Mouse (Mus musculus) cerebellum, adult 2 months (tissue): ENCODE data around the gene Tmem41b. TPM values are rescaled to one million over a fixed set of nuclear protein-coding genes. Genes with fewer than 3 reads are reported as not detected.
A peak's percentile ranks its signal among the peaks of the same experiment; 100 is the strongest.

Experiments
- DNase-seq, 2 experiments: peaks; one replicate each; pipeline ENCODE4 v3.0.0; 2021
- H3K27ac ChIP-seq: fragments of 200-500 bp; 2 replicates; pipeline ENCODE4 v1.5.1; 2012; ENCODE audit warnings: low read length, control low read depth, inconsistent platforms; ENCODE audit not compliant: insufficient read depth
- H3K27me3 ChIP-seq: fragments of 200-500 bp; 2 replicates; pipeline ENCODE4 v1.6.1; 2012; ENCODE audit warnings: inconsistent platforms, mild to moderate bottlenecking, low read length, moderate library complexity; ENCODE audit not compliant: control insufficient read depth, insufficient read depth
- H3K4me1 ChIP-seq: fragments of 200-500 bp; 2 replicates; pipeline ENCODE4 v1.6.1; 2011; ENCODE audit warnings: low read length; ENCODE audit not compliant: control insufficient read depth, insufficient read depth
- H3K4me3 ChIP-seq: fragments of 200-500 bp; replicated peaks from 2 replicates; pipeline ENCODE3; 2011; ENCODE audit warnings: mild to moderate bottlenecking, low read depth, low read length, control low read depth; ENCODE audit not compliant: insufficient read depth
- CTCF ChIP-seq: fragments of 200-500 bp; IDR thresholded peaks from 2 replicates; pipeline ENCODE4 v1.5.1; 2011; ENCODE audit warnings: low read depth, mild to moderate bottlenecking, control low read depth, low read length, moderate library complexity, borderline replicate concordance; ENCODE audit not compliant: insufficient read depth
- POLR2A ChIP-seq: fragments of 200-500 bp; IDR thresholded peaks from 2 replicates; pipeline ENCODE4 v1.6.1; 2011; ENCODE audit warnings: low read length, control low read depth, borderline replicate concordance; ENCODE audit not compliant: insufficient read depth
- WGBS: fragments of 180-500 bp; shearing (Covaris S2); methylation state at CpG from one replicate; pipeline ENCODE4 v1.1.7; 2018; 5-methylcytosine and 5-hydroxymethylcytosine counted together
- polyA plus RNA-seq: library from polyadenylated mRNA; depleted of rRNA; stranded (reverse); fragments of >200 nt; gene quantifications from 2 replicates; pipeline ENCODE4 v1.2.3, GENCODE M21; 2012

The Tmem41b gene
- polyA plus RNA-seq, 1 experiment, result 61.8 TPM

DNA sequence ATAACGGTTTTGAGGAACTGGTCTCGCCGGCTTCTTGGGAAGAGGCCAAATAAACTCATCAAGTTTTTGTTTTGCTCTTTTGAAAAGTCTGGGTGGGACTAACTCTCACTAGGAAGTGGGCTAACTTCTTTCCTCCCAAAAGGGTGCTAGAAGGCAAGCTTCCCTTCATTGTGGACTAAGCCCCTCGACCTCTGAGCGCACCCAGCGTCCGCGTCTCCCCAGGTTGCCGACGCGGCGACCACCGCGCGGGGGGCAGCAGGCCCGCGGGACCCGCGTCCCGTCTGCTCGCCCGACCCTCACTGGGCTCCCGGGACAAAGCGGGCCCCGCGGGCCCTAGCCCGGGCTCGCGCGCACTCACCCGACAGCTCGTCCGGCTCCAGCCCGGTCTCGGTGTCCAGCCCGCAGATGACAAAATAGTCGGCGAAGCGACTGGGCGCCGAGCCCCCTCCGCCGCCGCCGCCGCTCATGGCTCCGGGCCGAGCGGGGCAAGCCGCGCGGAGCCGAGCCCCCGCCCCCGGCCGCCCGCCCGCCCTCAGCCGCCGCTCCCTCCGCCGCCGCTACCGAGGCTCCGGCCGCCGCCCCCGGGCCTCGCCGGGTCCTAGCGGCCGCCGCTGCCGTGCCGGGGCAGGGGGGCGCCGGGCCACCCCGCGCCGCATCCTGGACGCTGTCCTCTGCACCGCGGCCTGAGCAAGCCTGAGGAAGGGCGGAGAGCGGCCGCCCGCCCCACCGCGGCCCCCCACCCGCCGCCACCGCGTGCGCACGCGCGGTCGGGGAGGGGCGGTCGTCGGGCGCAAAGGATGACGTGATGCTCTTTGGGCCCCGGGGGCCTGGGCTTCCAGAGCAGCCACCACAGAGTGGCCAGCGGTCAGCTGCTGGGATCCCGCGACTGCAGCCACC is 26.8 kb downstream of the Tmem41b start, which contains the start of gene Dennd5a:
Gene Dennd5a, minus strand, starts transcription at position 755 of the 897 bp plus-strand sequence.
- peak within 1 kb of the TSS; percentile 97 for H3K4me3 ChIP-seq
- no peaks in the 10 kb centered on the region for H3K27me3 ChIP-seq
- WGBS, result under 1% methylated on average over 105 of the region's 107 CpGs

DNA sequence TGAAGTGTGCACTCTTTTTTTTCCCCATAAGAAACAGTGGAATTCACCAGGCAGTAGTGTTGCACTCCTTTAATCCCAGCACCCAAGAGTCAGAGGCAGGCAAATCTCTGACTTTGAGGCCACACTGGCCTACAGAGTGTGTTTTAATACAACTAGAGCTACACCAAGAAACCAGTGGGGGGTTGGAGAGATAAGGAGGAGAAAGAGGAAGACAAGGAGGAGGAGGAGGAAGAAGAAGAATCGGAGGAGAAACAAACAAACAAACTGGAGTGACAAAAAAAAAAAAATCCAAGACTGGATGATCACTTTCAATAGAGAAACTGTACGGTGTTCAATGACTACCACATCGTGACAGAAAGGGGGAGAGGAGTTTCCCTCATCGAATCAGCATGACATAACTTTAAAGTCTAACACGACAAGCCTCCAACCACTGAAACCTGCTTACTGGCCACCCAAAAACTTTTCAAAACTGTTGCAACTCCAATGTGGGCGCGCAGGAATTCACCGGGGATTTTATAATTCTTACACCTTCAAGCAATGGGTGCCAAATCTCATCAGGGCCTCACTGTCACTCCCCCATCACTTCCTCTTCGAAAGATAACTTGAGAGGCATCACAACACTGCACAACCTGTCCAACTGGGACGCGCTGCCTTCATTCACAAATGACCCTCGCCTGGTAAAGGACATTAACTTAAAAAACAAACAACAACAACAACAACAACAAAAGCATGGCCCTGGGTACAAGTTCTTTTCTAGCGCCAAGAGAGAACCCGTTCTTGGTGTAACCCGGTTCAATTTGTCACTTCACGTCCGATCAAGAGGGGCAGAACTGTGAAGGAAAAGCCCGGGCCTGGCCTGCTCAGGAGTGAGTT is 27.6 kb downstream of the Tmem41b start:
- DNase-seq, result peak in 1 of 2 experiments; percentile 48
- Histone ChIP-seq H3K27me3 (no peaks in the 10 kb centered on the region), H3K4me1 (peaks cover 7% of the 10 kb centered on the region), H3K27ac (peak overlapping the region; percentile 85), H3K4me3 (peak overlapping the region; percentile 97)
- WGBS, result 1% methylated on average over 18 of the region's 18 CpGs
- TF ChIP-seq POLR2A (no peak), CTCF (no peak)

More for the DNA sequence above, 26.8 kb downstream of the Tmem41b start, which contains the start of gene Dennd5a:
- peak; percentile 86 to 87 for DNase-seq
- TF ChIP-seq POLR2A, result peak; percentile 97
- no peak for TF ChIP-seq CTCF
- Histone ChIP-seq H3K4me1 (peaks cover 7% of the 10 kb centered on the region), H3K27ac (peak within 1 kb of the TSS; percentile 100)

- peaks cover 11% of the 10 kb centered on the region for H3K4me1 ChIP-seq
- TF ChIP-seq CTCF (no peak), POLR2A (no peak)
- WGBS, result 22% methylated on average over 8 of the region's 8 CpGs
- no peaks in the 10 kb centered on the region for H3K27me3 ChIP-seq
- H3K27ac ChIP-seq, result no peak overlapping the region; the same call in 1 of the 2 replicates
- H3K4me3 ChIP-seq, result peak overlapping the region; percentile 97
- DNase-seq, result no peak
Measured at GRCm38 (mm10) chr7:109957996-109958789, 28.5 kb downstream of the Tmem41b start.

GRCm38 (mm10) chr7:109954622-109955401 is 31.9 kb downstream of the Tmem41b start:
- 38% methylated on average over 6 of the region's 6 CpGs for WGBS
- peaks cover 12% of the 10 kb centered on the region for H3K4me1 ChIP-seq
- DNase-seq, result no peak
- H3K4me3 ChIP-seq, result no peak overlapping the region
- no peaks in the 10 kb centered on the region for H3K27me3 ChIP-seq
- H3K27ac ChIP-seq, result peak overlapping the region; percentile 55; the same call in 1 of the 2 replicates
- TF ChIP-seq CTCF (no peak), POLR2A (no peak)

GRCm38 (mm10) chr7:109951297-109951696 is 35.4 kb downstream of the Tmem41b start:
- no peak overlapping the region for H3K4me3 ChIP-seq
- TF ChIP-seq POLR2A (no peak), CTCF (no peak)
- no peaks in the 10 kb centered on the region for H3K27me3 ChIP-seq
- peaks cover 9% of the 10 kb centered on the region; the same call in 1 of the 2 replicates for H3K4me1 ChIP-seq
- WGBS, result 65% methylated on average over 4 of the region's 4 CpGs
- no peak overlapping the region for H3K27ac ChIP-seq
- DNase-seq, result no peak

DNA sequence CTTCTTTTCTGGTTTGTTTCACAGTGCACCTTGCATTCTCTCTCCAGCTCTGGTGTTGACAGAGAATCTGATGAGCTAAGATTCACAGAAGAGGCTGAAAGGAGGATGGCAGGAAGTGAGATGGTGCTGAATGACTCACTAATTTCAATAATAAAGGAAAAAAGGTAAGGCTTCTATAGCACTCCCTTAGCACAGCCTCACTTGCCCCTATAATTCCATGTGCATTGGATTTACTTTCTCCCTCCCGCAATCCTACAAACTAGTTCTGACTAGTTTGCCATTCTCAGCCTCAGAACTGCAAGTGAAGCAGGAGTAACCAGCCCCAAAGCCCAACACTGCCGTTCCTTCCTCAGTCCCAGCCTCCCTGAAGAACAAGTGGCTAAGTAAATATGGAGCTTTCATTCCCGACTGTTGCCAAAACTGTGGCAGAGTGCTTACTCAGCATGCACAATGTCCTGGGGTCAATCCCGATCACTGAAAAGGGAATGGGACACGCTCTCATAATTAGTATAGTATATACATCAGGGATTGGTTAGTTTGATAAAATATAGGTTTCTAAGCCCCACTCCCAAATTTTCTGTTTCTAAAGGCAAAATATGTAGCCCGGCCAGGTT is 42.2 kb downstream of the Tmem41b start:
- H3K27ac ChIP-seq, result no peak overlapping the region; the same call in 1 of the 2 replicates
- 30% methylated on average over 6 of the region's 6 CpGs for whole genome bisulfite sequencing
- TF ChIP-seq POLR2A (no peak), CTCF (no peak)

More for the DNA sequence above, 42.2 kb downstream of the Tmem41b start:
- no peak overlapping the region for H3K4me3 ChIP-seq
- H3K27me3 ChIP-seq, result no peaks in the 10 kb centered on the region
- H3K4me1 ChIP-seq, result peaks cover 12% of the 10 kb centered on the region; the same call in 1 of the 2 replicates
- DNase-seq, result no peak
